Mouse (Mus musculus) kidney, embryonic 14.5 days (tissue): ENCODE results near the gene Fmnl1. TPM values are rescaled to one million over a fixed set of nuclear protein-coding genes. Genes with fewer than 3 reads are reported as not detected.
A peak's percentile ranks its signal among the peaks of the same experiment; 100 is the strongest.
"Not testable (repeated sequence)": the region's sequence is repeated elsewhere in the genome, so short reads cannot be mapped to it uniquely, and the experiment has no call there.

Source experiments
- ATAC-seq: fragments of 200-750 bp; cut with Nextera tagmentation; 2 replicates; pipeline ENCODE4 v1.8.0; 2017; ENCODE audit warnings: moderate number of reproducible peaks, mild to moderate bottlenecking, moderate TSS enrichment, moderate library complexity; ENCODE audit not compliant: low FRiP score, low TSS enrichment
- H3K27ac ChIP-seq: fragments of 300-500 bp; sonication (generic); 2 replicates; pipeline ENCODE4 v1.5.1; 2014; ENCODE audit warnings: low read depth, mild to moderate bottlenecking, low read length, moderate library complexity, mixed read lengths
- H3K27me3 ChIP-seq: fragments of 300-500 bp; sonication (generic); 2 replicates; pipeline ENCODE4 v1.6.1; 2014; ENCODE audit warnings: mild to moderate bottlenecking, low read length; ENCODE audit not compliant: control insufficient read depth, insufficient read depth
- H3K36me3 ChIP-seq: fragments of 300-500 bp; sonication (generic); 2 replicates; pipeline ENCODE4 v1.6.1; 2014; ENCODE audit warnings: low read length, mixed read lengths; ENCODE audit not compliant: control insufficient read depth, insufficient read depth
- H3K4me1 ChIP-seq: fragments of 300-500 bp; sonication (generic); 2 replicates; pipeline ENCODE4 v1.6.1; 2014; ENCODE audit warnings: low read length, mixed read lengths; ENCODE audit not compliant: control insufficient read depth, insufficient read depth
- H3K4me2 ChIP-seq: fragments of 300-500 bp; sonication (generic); replicated peaks from 2 replicates; pipeline ENCODE4 v1.6.1; 2014; ENCODE audit warnings: low read depth, mild to moderate bottlenecking, low read length
- H3K4me3 ChIP-seq: fragments of 300-500 bp; sonication (generic); 2 replicates; pipeline ENCODE4 v1.5.1; 2014; ENCODE audit warnings: mild to moderate bottlenecking, low read length
- H3K9ac ChIP-seq: fragments of 300-500 bp; sonication (generic); 2 replicates; pipeline ENCODE4 v1.6.1; 2014; ENCODE audit warnings: low read depth, mild to moderate bottlenecking, low read length, moderate library complexity
- H3K9me3 ChIP-seq: fragments of 300-500 bp; sonication (generic); 2 replicates; pipeline ENCODE4 v1.6.1; 2016; ENCODE audit warnings: low read length; ENCODE audit not compliant: control insufficient read depth
- WGBS: fragments of 180-500 bp; shearing (Covaris S2); extraction: QIAGEN DNeasy Blood & Tissue Kit; methylation state at CpG from one replicate; pipeline ENCODE4 v1.1.7; 2014; 5-methylcytosine and 5-hydroxymethylcytosine counted together
- polyA plus RNA-seq: library from polyadenylated mRNA; unstranded; fragments of >200 nt; fragmentation: Nextera tagmentation; extraction: Ambion mirVana; gene quantifications from 2 replicates; pipeline ENCODE4 v1.2.1, GENCODE M21; 2014

Fmnl1 gene
- polyA plus RNA-seq, 1 experiment from 2014 or later = 4.0 TPM

- WGBS = 89% methylated on average over 4 of the region's 4 CpGs
- H3K4me3 ChIP-seq = no peak overlapping the region
- H3K4me2 ChIP-seq = no peak overlapping the region
- H3K9me3 ChIP-seq = no peaks in the 10 kb centered on the region
- no peak overlapping the region for H3K9ac ChIP-seq
- no peak for ATAC-seq
- no peak overlapping the region for H3K27ac ChIP-seq
- H3K36me3 ChIP-seq = peaks cover 37% of the 10 kb centered on the region
- no peaks in the 10 kb centered on the region for H3K27me3 ChIP-seq
- peaks cover 6% of the 10 kb centered on the region; the same call in 1 of the 2 replicates for H3K4me1 ChIP-seq
These were observed 49.1 kb downstream of the Fmnl1 start for GRCm38 (mm10) chr11:103219995-103220394.

- Histone ChIP-seq H3K9ac (no peak overlapping the region), H3K9me3 (no peaks in the 10 kb centered on the region), H3K36me3 (peaks cover 48% of the 10 kb centered on the region), H3K27me3 (no peaks in the 10 kb centered on the region), H3K4me2 (no peak overlapping the region), H3K4me1 (peaks cover 6% of the 10 kb centered on the region; the same call in 1 of the 2 replicates), H3K4me3 (no peak overlapping the region), H3K27ac (no peak overlapping the region)
- ATAC-seq = no peak
- WGBS = 90% methylated on average over 6 of the region's 6 CpGs
These were observed 50.5 kb downstream of the Fmnl1 start for GRCm38 (mm10) chr11:103221437-103221836.

GRCm38 (mm10) chr11:103222718-103223117 lies 51.8 kb downstream of the Fmnl1 start:
- not testable (repeated sequence) for H3K4me1 ChIP-seq, H3K27ac ChIP-seq, H3K4me3 ChIP-seq, H3K4me2 ChIP-seq, H3K27me3 ChIP-seq, ATAC-seq, H3K9me3 ChIP-seq, H3K9ac ChIP-seq
- WGBS = 81% methylated on average over 4 of the region's 4 CpGs
- H3K36me3 ChIP-seq = peaks cover 60% of the 10 kb centered on the region

- ATAC-seq = no peak
These were observed 52.5 kb downstream of the Fmnl1 start for GRCm38 (mm10) chr11:103223444-103223843.

GRCm38 (mm10) chr11:103223951-103224456 lies 53.1 kb downstream of the Fmnl1 start:
- Histone ChIP-seq H3K9me3 (no peaks in the 10 kb centered on the region), H3K4me3 (no peak overlapping the region), H3K4me1 (no peaks in the 10 kb centered on the region), H3K27ac (no peak overlapping the region), H3K36me3 (peaks cover 64% of the 10 kb centered on the region), H3K27me3 (no peaks in the 10 kb centered on the region), H3K9ac (0 out of 2 replicates have a peak overlapping the region, but pooled peaks have one; percentile 18), H3K4me2 (no peak overlapping the region)
- 60% methylated on average over 18 of the region's 18 CpGs for WGBS
- ATAC-seq = no peak

More at GRCm38 (mm10) chr11:103223444-103223843, 52.5 kb downstream of the Fmnl1 start:
- Histone ChIP-seq H3K9ac (no peak overlapping the region), H3K36me3 (peaks cover 61% of the 10 kb centered on the region), H3K27ac (no peak overlapping the region), H3K4me2 (no peak overlapping the region), H3K9me3 (no peaks in the 10 kb centered on the region), H3K4me1 (0 out of 2 replicates have a peak, but pooled peaks cover 3% of the 10 kb centered on the region), H3K4me3 (no peak overlapping the region), H3K27me3 (no peaks in the 10 kb centered on the region)
- 86% methylated on average over 10 of the region's 10 CpGs for WGBS

- Histone ChIP-seq H3K27ac (no peak overlapping the region), H3K27me3 (no peaks in the 10 kb centered on the region), H3K4me1 (no peaks in the 10 kb centered on the region), H3K4me3 (no peak overlapping the region), H3K4me2 (no peak overlapping the region), H3K9ac (no peak overlapping the region), H3K9me3 (0 out of 2 replicates have a peak, but pooled peaks cover 3% of the 10 kb centered on the region), H3K36me3 (peaks cover 54% of the 10 kb centered on the region)
- 97% methylated on average over 2 of the region's 2 CpGs for WGBS
- no peak for ATAC-seq
These were observed 58.7 kb downstream of the Fmnl1 start for GRCm38 (mm10) chr11:103229608-103230007.

GRCm38 (mm10) chr11:103230626-103231025 lies 59.7 kb downstream of the Fmnl1 start:
- Histone ChIP-seq H3K4me1 (no peaks in the 10 kb centered on the region), H3K9me3 (0 out of 2 replicates have a peak, but pooled peaks cover 3% of the 10 kb centered on the region), H3K36me3 (peaks cover 46% of the 10 kb centered on the region), H3K4me3 (no peak overlapping the region), H3K9ac (no peak overlapping the region), H3K27ac (no peak overlapping the region), H3K27me3 (no peaks in the 10 kb centered on the region), H3K4me2 (no peak overlapping the region)
- ATAC-seq = no peak
- WGBS = 89% methylated on average over 19 of the region's 19 CpGs

GRCm38 (mm10) chr11:103231367-103231766 lies 60.5 kb downstream of the Fmnl1 start:
- ATAC-seq = no peak

GRCm38 (mm10) chr11:103232966-103233365 lies 62.1 kb downstream of the Fmnl1 start:
- WGBS = 30% methylated on average over 7 of the region's 7 CpGs
- no peak overlapping the region for H3K4me3 ChIP-seq

More at GRCm38 (mm10) chr11:103231367-103231766, 60.5 kb downstream of the Fmnl1 start:
- Histone ChIP-seq H3K4me2 (no peak overlapping the region), H3K27ac (no peak overlapping the region), H3K4me3 (no peak overlapping the region), H3K4me1 (no peaks in the 10 kb centered on the region), H3K36me3 (peaks cover 43% of the 10 kb centered on the region), H3K9me3 (0 out of 2 replicates have a peak, but pooled peaks cover 3% of the 10 kb centered on the region), H3K27me3 (no peaks in the 10 kb centered on the region), H3K9ac (no peak overlapping the region)
- WGBS = 90% methylated on average over 7 of the region's 7 CpGs

More at GRCm38 (mm10) chr11:103232966-103233365, 62.1 kb downstream of the Fmnl1 start:
- Histone ChIP-seq H3K27ac (no peak overlapping the region), H3K9me3 (0 out of 2 replicates have a peak, but pooled peaks cover 3% of the 10 kb centered on the region), H3K4me1 (no peaks in the 10 kb centered on the region), H3K27me3 (no peaks in the 10 kb centered on the region), H3K36me3 (peaks cover 40% of the 10 kb centered on the region), H3K9ac (no peak overlapping the region), H3K4me2 (no peak overlapping the region)
- no peak for ATAC-seq
